Mouse (Mus musculus): ENCODE results near the gene Zfp418. TPM values are rescaled to one million over a fixed set of nuclear protein-coding genes. Genes with fewer than 3 reads are reported as not detected.
A peak's percentile ranks its signal among the peaks of the same experiment; 100 is the strongest.
"Not testable (repeated sequence)": the region's sequence is repeated elsewhere in the genome, so short reads cannot be mapped to it uniquely, and the experiment has no call there.

Zfp418 gene
- 1 to 10 TPM; 6.4 to 6.5 TPM for total RNA-seq (2021)

DNA sequence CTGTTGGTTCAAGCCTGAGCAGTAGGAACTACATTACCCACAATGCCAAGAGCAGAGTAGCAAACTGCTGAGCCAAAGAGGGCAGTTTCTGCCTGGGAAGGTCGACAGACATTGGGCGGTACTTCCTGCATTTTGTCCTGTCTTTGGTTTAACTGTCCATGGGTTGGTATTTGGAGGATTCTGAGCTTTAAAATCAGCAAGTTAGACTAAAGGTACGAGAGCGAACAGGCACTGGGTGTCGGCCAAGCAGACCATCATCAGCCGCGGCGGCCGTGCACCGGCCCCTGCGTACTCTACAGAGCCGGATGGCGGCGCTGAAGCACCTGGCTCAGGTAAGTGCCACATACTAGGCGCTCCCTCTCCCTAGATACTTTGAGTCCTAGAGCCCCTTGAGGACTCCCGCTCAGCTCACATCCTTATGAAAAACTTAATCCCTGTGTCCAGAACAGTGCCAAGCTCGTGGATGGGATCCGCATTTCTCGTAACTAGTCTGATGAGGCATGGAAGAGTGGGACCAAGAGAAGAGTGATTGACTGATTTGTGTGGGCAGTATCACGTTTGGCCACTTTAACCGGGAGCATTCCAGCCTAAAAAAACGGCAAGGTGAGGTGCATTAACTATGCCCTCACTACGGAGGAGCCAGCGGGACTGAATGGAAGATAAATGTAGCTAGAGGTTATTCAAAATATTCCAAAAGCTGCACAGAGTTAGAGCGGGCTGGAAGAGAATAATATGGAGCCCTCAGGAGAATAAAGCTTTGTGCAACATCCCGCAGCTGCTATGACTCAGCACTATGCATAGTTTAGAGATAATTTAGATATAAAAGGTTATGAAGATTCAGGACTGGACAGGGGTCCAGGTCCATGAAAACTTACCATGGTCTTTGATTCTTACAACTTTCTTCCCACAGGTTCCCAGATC is at the start of gene Zfp418:
Gene Zfp418, plus strand, starts transcription at position 104 of the 921 bp plus-strand sequence.
- peak; percentile 44 for DNase-seq
- intact Hi-C loops (cut with DNase I): no loop called here

DNA sequence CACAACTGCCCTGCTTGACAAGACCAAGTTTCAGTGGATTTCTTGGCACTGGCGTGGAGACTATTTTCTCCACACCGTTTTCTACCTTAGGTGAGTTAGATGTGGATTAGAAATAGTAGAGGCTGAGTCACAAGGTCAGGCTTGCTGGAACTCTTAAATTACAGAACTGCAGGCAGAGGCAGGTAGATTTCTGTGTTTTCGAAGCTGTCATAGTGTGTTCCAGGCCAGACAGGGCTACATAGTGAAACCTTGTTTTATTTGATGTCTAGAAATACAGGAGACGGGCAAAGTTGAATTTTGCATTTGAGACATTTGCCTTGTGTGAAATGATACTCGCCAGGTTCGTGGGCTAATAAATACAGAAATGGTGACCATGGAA is 49.5 kb upstream of the Zfp418 start:
- intact Hi-C loops (cut with DNase I): no loop called here

DNA sequence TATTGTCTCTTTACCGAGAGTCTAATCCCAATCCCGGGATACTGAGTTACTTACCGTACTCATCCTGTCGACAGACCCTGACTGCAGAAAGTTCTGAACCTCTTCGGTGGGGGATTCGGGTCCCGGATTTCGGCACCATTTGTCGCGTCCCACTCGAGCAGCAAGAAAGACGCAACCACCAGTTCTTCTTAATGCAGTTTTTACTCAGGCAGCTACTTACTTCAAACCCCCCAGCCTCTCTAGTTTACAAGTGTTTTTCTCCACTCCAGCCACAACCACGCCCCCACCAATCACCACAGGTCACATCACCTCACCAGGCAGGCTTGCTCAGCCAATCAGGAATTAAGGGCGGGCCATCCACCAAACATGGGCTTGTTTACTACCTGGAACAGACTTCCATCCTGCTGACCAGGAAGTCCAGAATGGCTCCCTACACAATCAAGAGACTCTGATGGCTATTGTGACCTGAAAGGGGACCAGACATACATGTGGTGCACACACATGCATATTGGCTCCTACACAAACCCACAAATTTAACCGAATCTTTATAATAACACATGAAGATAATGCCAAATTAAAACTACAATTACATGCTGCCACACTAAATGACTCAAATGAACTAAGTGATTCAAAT is 40.5 kb upstream of the Zfp418 start:
- intact Hi-C loops (cut with DNase I); DNase-seq: not testable (repeated sequence)

More for the DNA sequence above, 49.5 kb upstream of the Zfp418 start:
- no peak for DNase-seq

DNA sequence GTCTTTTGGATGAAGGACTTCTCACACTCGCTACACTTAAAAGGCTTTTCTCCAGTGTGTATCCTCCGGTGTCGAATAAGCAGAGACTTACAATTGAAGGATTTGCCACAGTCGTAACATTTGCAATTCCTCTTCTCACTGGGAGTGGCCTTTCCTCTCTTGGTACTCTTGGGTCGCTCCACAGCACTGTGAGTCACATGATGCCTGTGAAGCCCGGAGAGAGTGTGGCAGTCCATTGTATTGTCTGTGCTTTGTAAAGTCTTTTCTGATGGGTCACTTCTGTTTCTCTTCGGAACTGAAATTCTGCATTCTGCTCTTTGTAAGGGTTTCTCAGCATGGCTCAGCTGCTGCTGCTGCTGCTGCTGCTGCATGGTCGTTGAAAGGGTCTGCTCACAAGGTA is 38.4 kb upstream of the Zfp418 start:
- no peak for DNase-seq
- intact Hi-C loops (cut with DNase I): no loop called here

DNA sequence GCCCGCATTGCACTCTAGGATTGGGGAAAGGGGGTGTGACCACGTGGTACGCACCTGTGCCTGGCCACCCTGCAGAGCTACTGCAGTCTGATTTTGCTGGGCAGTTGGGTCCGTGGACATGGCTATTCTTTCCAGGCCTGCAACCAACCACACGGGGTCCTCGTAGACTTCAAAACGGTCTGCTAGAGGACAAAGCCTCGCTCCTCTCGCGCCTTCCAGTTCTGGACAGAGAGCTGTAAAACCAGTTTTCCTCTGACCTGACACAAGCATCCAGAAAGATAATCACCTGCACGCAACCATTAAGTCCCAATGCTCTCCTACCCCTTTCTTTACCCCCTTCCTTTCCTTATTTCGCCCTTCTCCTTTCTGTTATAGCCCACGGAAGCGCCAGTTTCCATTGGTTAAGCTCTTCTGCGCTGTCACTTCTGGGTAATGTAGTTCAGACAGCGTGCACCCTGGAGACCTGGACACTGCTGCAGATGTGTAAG is 34.7 kb upstream of the Zfp418 start, which contains the start of gene Zfp773:
Gene Zfp773, minus strand, starts transcription at position 377 of the 488 bp plus-strand sequence.
- intact Hi-C loops (cut with DNase I): no loop called here
- DNase-seq: peak; percentile 67

DNA sequence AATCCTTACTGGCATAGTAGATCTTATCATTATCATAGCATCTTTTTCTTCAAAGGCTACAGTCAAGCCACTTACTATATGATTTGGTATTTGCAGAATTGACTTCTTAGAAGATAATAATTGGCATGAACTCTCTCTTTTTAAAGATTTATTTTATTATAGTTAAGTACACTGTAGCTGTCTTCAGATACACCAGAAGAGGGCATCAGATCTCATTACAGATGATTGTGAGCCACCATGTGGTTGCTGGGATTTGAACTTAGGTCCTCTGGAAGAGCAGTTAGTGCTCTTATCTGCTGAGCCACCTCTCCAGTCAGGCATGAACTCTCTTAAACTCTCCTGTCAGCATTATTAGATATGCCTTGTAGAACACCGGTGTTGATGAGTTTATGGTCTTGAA is 26.9 kb upstream of the Zfp418 start:
- intact Hi-C loops (cut with DNase I): no loop called here
- DNase-seq: no peak

DNA sequence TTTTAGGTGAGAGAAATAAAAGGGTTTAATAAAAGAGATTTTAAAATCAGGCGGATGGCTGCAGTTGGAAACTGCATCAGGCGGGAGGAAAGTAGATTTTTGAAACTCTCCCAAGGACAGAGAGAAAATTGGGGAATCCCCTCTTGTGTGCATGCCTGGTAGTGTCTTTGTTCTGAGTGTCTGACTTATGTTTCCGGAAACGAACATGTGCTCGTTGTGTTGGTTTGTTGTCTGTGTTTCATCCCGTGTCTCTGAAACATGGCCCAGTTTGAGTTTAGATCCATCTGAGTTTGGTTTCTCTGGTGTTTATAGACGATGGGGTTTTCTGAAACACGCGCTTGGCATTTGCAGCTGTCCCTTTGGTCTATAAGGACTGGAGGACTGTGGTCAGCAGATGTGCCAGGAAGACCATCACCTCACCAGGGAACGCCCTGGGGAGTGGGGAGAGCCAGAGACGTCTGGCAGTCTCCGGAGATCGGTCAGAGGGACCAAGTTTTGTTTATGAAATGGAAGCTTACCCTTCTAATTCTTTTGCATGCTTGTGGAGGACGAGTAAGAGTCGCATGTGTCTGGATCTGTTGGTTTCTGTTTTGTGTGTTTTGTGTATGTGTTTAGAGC is 25.0 kb upstream of the Zfp418 start:
- intact Hi-C loops (cut with DNase I): no loop called here
- no peak for DNase-seq

DNA sequence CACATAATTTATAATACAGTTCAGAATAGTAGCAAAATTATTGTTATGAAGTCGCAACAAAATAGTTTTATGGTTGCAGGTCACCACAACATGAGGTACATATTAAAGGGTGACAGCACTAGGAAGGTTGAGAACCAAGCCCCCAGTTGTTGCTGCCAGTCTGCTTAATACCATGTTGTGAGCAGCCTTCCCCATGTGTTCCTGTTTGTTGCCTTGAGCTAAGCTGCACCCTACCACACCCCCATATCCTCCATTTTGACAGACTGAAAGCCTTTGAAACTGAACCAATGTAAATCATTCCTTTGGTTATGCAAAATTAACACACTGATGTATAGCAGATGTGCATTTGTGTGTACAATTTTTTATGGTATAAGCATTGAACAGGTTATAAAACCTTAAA is 14.8 kb downstream of the Zfp418 start:
- intact Hi-C loops (cut with DNase I): no loop called here
- DNase-seq: no peak

DNA sequence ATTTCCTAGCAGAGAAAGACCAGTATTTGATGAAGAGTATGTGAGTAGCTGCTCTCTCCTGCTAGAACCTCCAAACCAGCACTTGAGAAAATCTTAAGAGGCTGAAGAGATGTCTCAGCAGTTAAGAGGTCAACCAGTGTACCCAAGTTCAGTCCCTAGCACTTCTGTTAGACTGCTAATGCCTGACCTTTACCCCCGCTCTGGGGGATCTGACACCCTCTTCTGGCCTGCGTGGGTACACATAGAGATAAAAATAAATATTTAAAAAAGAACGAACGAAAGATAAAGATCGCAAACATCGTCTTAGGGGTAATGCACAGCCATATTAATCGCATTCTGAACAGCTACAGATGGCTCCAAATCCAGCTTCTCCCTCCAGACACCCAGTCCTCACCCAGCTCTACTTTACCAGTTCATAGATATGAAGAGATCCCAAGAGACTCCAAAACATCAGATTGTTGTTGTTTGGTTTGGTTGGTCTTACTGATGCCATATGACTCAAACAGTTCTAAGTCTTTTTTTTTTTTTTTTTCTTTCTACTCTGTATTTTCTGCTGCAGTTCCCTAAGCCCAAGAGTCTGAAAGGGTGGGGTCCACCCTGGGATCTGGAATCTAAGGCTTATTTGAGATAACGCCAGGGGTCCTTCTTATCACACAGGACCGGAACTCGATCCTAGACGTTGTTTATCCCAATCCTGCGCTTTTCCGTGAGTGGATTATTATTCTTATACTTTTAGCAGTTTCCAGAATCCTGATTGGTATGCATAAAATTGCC is 16.5 kb downstream of the Zfp418 start:
- DNase-seq: no peak
- intact Hi-C loops (cut with DNase I): no loop called here

DNA sequence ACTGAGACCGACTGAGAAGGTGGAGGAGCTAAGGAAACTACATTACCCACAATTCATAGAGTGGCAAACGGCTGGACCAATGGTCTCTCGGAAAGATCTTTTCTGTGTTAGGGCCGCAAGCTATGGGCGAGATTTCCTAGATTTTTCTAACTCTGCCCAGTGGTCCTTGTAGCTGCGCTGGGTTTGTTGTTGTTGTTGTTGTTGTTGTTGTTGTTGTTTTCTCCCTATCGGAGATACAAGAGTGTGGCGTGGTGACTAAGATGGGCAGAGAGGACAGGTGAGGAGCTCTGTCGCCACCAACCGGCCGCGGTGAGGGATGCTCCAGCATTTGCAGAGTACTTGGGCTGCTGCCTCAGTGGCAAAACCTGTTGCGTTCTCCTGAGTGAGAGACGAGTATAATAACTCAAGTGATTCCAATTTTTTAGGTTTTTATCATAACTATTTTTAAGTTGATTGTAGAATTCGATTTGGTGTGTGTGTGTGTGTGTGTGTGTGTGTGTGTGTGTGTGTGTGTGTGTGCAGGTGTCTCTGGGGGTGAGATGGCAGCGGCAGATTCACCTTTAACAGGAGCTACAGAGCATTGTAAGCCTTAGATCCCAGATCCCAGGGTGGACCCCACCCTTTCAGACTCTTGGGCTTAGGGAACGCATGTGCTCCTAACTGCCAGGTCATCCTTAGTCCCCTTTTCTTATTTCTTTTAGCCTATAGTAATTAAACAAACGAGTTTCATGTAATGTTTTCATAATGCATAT is 17.2 kb downstream of the Zfp418 start:
- intact Hi-C loops (cut with DNase I): no loop called here
- peak; percentile 74 for DNase-seq

DNA sequence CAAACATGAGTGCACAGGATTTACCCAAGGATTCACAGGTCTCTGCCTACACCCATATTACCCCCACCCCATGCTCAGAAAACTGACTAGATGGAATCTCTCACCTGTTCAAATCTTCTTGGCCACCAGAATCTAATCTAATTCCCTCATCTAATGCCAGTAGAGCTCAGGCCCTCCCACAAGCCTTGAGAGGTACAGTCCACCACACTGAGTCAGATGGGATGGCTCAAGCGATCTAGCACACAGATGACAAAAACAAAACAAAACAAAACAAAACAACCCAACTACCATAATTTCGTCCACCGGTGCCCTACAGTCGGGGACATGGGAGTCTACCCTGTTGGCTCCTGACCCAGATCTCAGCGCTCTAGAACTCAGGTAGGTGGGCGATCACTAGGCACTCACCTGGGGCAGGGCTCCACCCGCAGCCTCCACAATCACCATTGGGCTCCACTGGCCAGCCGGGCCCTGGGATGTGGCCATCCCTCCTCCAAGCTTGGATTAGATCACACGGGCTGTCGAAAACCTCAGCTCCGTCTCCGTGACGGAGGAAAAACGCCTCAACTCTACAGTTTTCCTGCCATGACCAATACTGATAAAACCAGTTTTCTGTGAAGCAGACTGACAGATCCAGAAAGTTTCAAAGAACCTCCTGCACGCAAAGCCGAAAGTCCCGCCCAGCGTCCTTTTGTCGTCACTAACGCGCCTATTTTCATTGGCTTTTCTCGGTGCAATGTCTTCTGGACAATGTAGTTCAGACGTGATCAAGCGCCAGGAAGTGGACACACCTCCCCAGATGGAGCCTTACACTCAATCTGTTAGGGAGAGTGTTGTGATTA is 38.4 kb downstream of the Zfp418 start, which contains the start of gene Zfp772:
Gene Zfp772, minus strand, starts transcription at position 686 of the 839 bp plus-strand sequence.
- DNase-seq: peak; percentile 10
- intact Hi-C loops (cut with DNase I): not testable (repeated sequence)

Other genes starting within 250 kb of the Zfp418 start
- gene Aurkc, start 176.0 kb upstream of the Zfp418 start, total RNA-seq (2021): not detected
- 10 to 100 TPM; 12.3 to 14.3 TPM for gene Zfp954, start 49.8 kb upstream of the Zfp418 start, total RNA-seq (2021)
- gene Zfp773, start 34.6 kb upstream of the Zfp418 start, total RNA-seq (2021): 1 to 10 TPM; 5.1 TPM
- gene Zfp772, start 38.7 kb downstream of the Zfp418 start, total RNA-seq (2021): 1 to 10 TPM; 5.9 to 8.4 TPM
- gene Vmn2r29, start 76.0 kb downstream of the Zfp418 start, total RNA-seq (2021): 1 to 10 TPM; 2.0 to 2.2 TPM
- gene Gm45844, start 107.0 kb downstream of the Zfp418 start, total RNA-seq (2021): 10 to 100 TPM in 1 of 2 experiments, 1 to 10 TPM in 1; 6.8 to 13.2 TPM
- gene Clcn4, start 129.5 kb downstream of the Zfp418 start, total RNA-seq (2021): 100 to 1,000 TPM; 178 to 182 TPM
- gene Vmn2r30, start 166.3 kb downstream of the Zfp418 start, total RNA-seq (2021): under 1 TPM in 1 of 2 experiments, not detected in 1; 0.08 TPM
- not detected for gene Gm45783, start 203.2 kb downstream of the Zfp418 start, total RNA-seq (2021)
- not detected for gene Vmn2r31, start 228.4 kb downstream of the Zfp418 start, total RNA-seq (2021)

All from left cerebral cortex, postnatal 4 days (tissue).